Mouse (Mus musculus): ENCODE measurements at regions not wholly inside any gene's neighbourhood (a gene's known extent, or its start where the extent isn't known, plus 50 kb on each side); places are given as distances from the start of the nearest gene placed in this dataset.

- DNase-seq (ENCODE audit: low spot score in 2 of 2), result no peak
Measured at GRCm38 (mm10) chr13:35380224-35381009, 279.2 kb upstream of the Cdyl start.

- peak in 1 of 2 experiments; percentile 45 for DNase-seq (ENCODE audit: low spot score in 2 of 2)
Measured at GRCm38 (mm10) chr13:35381641-35382040, 278.0 kb upstream of the Cdyl start.

GRCm38 (mm10) chr13:35383000-35383623, 276.5 kb upstream of the Cdyl start:
- DNase-seq (ENCODE audit: low spot score in 2 of 2), result no peak

- DNase-seq (ENCODE audit: low spot score in 2 of 2), result no peak
Measured at GRCm38 (mm10) chr13:35383624-35384018, 276.0 kb upstream of the Cdyl start.

GRCm38 (mm10) chr13:35388380-35388779, 271.3 kb upstream of the Cdyl start:
- DNase-seq (ENCODE audit: low spot score in 2 of 2), result no peak

- no peak for DNase-seq (ENCODE audit: low spot score in 2 of 2)
Measured at GRCm38 (mm10) chr13:35389781-35390525, 269.7 kb upstream of the Cdyl start.

- no peak for DNase-seq (ENCODE audit: low spot score in 2 of 2)
Measured at GRCm38 (mm10) chr13:35390526-35390880, 269.1 kb upstream of the Cdyl start.

GRCm38 (mm10) chr13:35392167-35392566, 267.5 kb upstream of the Cdyl start:
- DNase-seq (ENCODE audit: low spot score in 2 of 2), result no peak

GRCm38 (mm10) chr13:35395192-35395591, 264.4 kb upstream of the Cdyl start:
- no peak for DNase-seq (ENCODE audit: low spot score in 2 of 2)

- DNase-seq (ENCODE audit: low spot score in 2 of 2), result peak in 1 of 2 experiments; percentile 40
Measured at GRCm38 (mm10) chr13:35395630-35396029, 264.0 kb upstream of the Cdyl start.

GRCm38 (mm10) chr13:35397166-35397565, 262.5 kb upstream of the Cdyl start:
- no peak for DNase-seq (ENCODE audit: low spot score in 2 of 2)

GRCm38 (mm10) chr13:35398192-35398591, 261.4 kb upstream of the Cdyl start:
- DNase-seq (ENCODE audit: low spot score in 2 of 2), result no peak

GRCm38 (mm10) chr13:35402856-35403255, 256.8 kb upstream of the Cdyl start:
- DNase-seq (ENCODE audit: low spot score in 2 of 2), result no peak

- DNase-seq (ENCODE audit: low spot score in 2 of 2), result no peak
Measured at GRCm38 (mm10) chr13:35404428-35404827, 255.2 kb upstream of the Cdyl start.

- no peak for DNase-seq (ENCODE audit: low spot score in 2 of 2)
Measured at GRCm38 (mm10) chr13:35405384-35405783, 254.2 kb upstream of the Cdyl start.

- no peak for DNase-seq (ENCODE audit: low spot score in 2 of 2)
Measured at GRCm38 (mm10) chr13:35417500-35417899, 242.1 kb upstream of the Cdyl start.

- no peak for DNase-seq (ENCODE audit: low spot score in 2 of 2)
Measured at GRCm38 (mm10) chr13:35420076-35420475, 239.6 kb upstream of the Cdyl start.

GRCm38 (mm10) chr13:35426061-35426460, 233.6 kb upstream of the Cdyl start:
- DNase-seq (ENCODE audit: low spot score in 2 of 2), result no peak

GRCm38 (mm10) chr13:35435173-35435572, 224.5 kb upstream of the Cdyl start:
- DNase-seq (ENCODE audit: low spot score in 2 of 2), result no peak

- no peak for DNase-seq (ENCODE audit: low spot score in 2 of 2)
Measured at GRCm38 (mm10) chr13:35447661-35448060, 212.0 kb upstream of the Cdyl start.

- no peak for DNase-seq (ENCODE audit: low spot score in 2 of 2)
Measured at GRCm38 (mm10) chr13:35452420-35452819, 207.2 kb upstream of the Cdyl start.

All from adrenal gland, adult 18-20 months (tissue).